Mouse (Mus musculus) regulatory T cell (primary cell): ENCODE data around the gene Skida1.

Experiments used
- in situ Hi-C: fragments of 300-600 bp; cut with MboI, MseI; formaldehyde crosslinking; loops from one replicate; pipeline ENCODE4 v1.15.1; 2025; ENCODE audit warnings: high pct_unique_total_duplicates

Gene Skida1

DNA sequence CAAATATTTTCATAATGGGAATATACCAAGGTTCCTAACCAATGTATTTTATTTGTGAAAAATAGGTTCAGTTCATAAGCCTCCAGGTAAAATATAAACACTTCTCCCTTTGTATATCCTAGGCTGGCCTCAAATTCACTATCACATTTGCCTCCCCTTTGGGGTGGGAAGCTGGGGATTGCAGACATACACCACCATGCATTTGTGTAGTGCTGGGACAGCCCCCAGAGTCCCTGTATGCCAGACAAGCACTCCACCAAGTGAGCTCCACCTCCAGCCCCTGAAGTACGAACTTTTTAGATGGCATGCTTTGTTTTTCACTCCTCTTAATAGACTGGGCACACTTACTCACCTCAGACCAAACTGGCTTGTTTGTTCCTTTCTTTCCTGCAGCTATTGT is 26.0 kb downstream of the Skida1 start:
- in situ Hi-C loops: no loop called here

- in situ Hi-C loops: no loop called here
Observed at GRCm38 (mm10) chr2:18019122-18019521, 29.7 kb downstream of the Skida1 start.

- in situ Hi-C loops: no loop called here
Observed at GRCm38 (mm10) chr2:18017321-18017720, 31.5 kb downstream of the Skida1 start.

GRCm38 (mm10) chr2:18016639-18017038 is 32.2 kb downstream of the Skida1 start:
- in situ Hi-C loops: no loop called here

DNA sequence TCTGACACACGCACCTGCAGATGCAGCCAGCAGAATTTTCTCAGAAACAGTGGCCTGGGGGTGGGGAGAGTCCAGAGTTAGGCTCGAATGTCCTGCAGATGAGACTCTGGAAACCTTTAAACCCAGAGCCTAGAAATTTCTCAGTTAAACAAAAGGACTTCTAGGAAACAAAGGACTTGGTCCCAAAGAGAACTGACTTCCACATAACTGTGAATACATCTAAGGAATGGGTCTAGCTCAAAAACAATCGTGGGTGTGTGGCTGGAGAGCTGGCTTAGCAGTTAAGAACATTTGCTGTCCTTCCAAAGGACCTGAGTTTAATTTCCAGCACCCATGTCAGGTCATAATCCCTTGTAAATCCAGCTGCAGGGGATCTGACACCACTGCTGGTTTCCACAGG is 33.3 kb downstream of the Skida1 start:
- in situ Hi-C loops: no loop called here

DNA sequence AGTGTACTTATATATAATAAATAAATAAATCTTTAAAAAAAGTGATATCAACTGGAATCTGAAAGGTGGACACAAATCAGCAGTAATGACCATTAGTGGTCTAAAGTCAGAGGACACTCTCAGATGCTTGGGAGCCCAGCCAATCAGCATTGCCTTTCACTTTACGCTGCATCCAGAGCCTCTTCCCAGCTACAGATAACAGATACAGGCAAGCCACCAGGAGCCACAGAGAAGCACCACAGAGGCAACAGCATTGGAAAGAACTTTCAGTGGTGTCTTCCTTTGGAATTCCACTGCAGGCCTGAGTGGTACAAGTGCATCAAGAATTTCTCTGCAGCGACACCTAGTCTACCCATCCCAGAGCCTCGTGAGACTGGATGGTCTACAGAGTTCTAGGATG is 36.0 kb downstream of the Skida1 start:
- in situ Hi-C loops: no loop called here

DNA sequence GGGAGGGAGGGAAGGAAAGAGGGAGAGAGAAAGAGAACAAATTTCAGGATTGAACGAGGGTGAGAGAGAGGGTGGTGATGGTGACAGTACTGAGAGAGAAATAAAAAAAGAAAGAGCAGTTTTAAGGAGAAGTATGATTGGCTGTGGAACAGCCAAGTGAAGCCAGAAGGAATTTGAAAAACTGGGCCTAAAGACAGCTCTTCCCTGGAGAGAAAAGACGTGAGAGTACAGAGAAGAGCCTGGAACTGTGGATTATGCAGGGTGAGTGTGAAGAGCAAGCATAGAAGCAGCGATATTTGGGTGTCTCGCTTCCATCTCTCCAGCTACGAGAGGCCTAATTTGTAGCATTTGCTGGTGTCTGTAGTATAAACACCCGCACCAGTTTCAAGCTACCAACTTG is 37.6 kb downstream of the Skida1 start:
- in situ Hi-C loops: no loop called here

DNA sequence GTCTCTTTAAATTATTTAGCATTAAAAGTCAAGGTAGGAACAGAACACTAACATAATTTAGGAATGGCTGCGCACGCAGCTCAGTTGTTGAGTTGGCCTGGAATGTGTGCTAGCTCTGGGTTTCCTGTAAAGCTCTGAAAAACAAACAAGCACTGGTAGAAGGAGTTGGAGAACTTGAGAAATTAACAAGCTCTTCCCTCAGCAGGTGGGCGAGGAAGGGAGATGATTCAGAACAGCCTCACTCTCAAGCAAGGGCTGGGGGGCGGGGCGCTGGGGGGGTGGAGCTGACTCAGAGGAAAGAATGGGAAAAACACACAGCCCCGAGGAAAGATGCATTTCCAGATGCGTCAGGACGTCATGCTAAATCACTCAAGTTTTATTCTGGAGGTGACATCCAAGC is 43.7 kb downstream of the Skida1 start:
- in situ Hi-C loops: no loop called here

DNA sequence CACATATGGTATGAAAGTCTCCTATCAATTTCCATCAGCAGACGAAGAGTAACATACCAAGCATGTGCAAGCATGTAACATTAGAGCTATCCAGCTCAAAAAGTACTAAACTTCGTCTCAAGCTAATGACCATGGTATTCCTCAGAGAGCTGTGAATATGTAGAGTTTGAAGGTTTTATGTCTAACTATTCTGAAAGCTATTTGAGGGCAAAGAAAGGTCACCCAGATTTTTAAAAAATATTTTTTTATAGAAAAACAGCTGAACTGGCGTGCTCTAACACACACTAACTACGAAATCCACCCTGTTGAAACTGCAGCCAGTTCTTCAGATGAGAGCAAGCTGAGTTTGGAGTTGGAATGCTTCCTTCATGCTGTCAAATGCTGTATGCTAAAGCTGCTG is 44.6 kb downstream of the Skida1 start:
- in situ Hi-C loops: no loop called here

GRCm38 (mm10) chr2:18002306-18002705 is 46.5 kb downstream of the Skida1 start:
- in situ Hi-C loops: no loop called here

DNA sequence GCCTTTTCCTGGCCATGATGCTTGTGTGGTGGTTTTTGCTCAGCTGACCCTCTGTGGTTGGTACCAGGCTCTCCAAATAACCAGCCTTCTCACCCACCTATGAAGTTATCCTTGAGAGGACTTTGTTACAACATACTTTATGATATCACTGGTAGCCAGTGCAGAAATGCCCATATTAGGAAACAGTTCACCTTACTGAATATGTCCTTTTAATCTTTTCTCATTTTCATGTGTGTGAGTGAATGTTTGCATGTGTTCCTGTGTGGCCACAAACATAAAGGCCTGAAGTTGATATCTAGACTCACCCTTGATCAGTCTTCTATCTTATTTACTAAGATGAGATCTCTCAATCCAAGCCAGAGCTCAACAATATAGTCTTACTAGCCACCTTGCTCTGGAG is 52.0 kb downstream of the Skida1 start, which contains the start of gene H2al2a:
H2al2a (minus strand) TSS at position 101 of the 400 bp plus-strand sequence.
- in situ Hi-C loops: no loop called here
